Mouse (Mus musculus) heart, postnatal 0 days (tissue): ENCODE results near the gene Snx9.

Source experiments
- CTCF ChIP-seq: IDR thresholded peaks from 2 replicates; pipeline ENCODE4 v1.5.1; 2016; ENCODE audit warnings: antibody characterized with exemption, control low read depth, low read depth
- EP300 ChIP-seq: IDR thresholded peaks from 2 replicates; pipeline ENCODE4 v1.6.1; 2016; ENCODE audit warnings: antibody characterized with exemption, low read depth

DNA sequence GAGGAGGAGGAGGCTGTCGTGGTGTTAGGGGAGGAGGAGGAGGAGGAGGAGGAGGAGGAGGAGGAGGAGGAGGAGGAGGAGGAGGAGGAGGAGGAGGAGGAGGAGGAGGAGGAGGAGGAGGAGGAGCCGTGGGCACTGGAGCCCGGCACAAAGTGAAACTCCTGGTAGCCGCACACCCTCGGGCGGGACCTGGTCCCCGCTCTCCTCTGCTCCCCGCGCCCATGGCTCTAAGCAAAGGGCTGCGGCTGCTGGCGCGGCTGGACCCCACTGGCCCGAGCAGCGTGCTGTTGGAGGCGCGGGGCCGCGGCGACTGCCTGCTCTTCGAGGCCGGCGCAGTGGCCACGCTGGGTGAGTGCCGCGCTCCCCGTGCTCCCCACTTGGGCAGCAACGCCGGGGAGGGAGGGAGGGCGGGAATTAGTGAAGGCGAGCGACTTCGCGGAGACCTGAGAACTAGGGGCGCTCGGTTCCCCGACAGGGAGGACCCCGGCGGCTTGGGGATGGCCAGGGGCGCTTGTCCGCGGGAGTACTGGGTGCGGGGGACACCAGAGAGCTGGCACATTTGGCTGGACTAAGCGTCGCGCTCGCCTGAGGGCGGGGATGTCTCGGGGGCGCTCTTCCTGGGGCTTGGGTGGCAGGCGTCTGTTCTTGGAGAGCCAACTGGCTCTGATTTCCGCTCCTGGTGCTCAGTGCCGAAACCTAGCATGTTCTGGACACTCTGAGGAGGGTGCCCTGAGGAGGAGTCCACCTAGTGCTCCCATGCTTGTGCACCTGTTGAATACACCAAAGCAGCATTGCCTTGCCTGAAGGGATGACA lies 100.3 kb downstream of the Snx9 start, which contains the start of gene Synj2:
- TF ChIP-seq CTCF (no peak), EP300 (no peak)
